Mouse (Mus musculus) thymus, adult 2 months (tissue): ENCODE data around the gene AI661453. TPM values are rescaled to one million over a fixed set of nuclear protein-coding genes. Genes with fewer than 3 reads are reported as not detected.

Experiments
- DNase-seq: peaks from one replicate; pipeline ENCODE4 v3.0.0; 2021
- H3K27ac ChIP-seq: fragments of 200-500 bp; 2 replicates; pipeline ENCODE4 v1.5.1; 2012; ENCODE audit warnings: low read length, control low read depth; ENCODE audit not compliant: control insufficient read depth, insufficient read depth
- H3K27me3 ChIP-seq: fragments of 200-500 bp; 2 replicates; pipeline ENCODE4 v1.6.1; 2012; ENCODE audit warnings: mild to moderate bottlenecking, low read length, moderate library complexity, mixed read lengths; ENCODE audit not compliant: control insufficient read depth, insufficient read depth
- H3K36me3 ChIP-seq: fragments of 200-500 bp; 2 replicates; pipeline ENCODE4 v1.6.1; 2012; ENCODE audit warnings: mild to moderate bottlenecking, low read length, moderate library complexity; ENCODE audit not compliant: control insufficient read depth, insufficient read depth
- H3K4me1 ChIP-seq: fragments of 200-500 bp; replicated peaks from 2 replicates; pipeline ENCODE4 v1.6.1; 2012; ENCODE audit warnings: low read length; ENCODE audit not compliant: control insufficient read depth, insufficient read depth
- H3K4me3 ChIP-seq: fragments of 200-500 bp; 2 replicates; pipeline ENCODE4 v1.5.1; 2012; ENCODE audit warnings: mild to moderate bottlenecking, low read length, control low read depth, moderate library complexity; ENCODE audit not compliant: control insufficient read depth, insufficient read depth
- CTCF ChIP-seq: fragments of 200-500 bp; IDR thresholded peaks from 2 replicates; pipeline ENCODE4 v1.5.1; 2012; ENCODE audit warnings: mild to moderate bottlenecking, control low read depth, low read length, moderate library complexity, borderline replicate concordance; ENCODE audit not compliant: control insufficient read depth, poor library complexity, insufficient read depth; ENCODE audit errors: extremely low read depth
- POLR2A ChIP-seq: fragments of 200-500 bp; IDR thresholded peaks from 2 replicates; pipeline ENCODE4 v1.6.1; 2012; ENCODE audit warnings: mild to moderate bottlenecking, low read length, control low read depth, moderate library complexity; ENCODE audit not compliant: control insufficient read depth, poor library complexity, insufficient read depth; ENCODE audit errors: extremely low read depth
- WGBS: fragments of 180-500 bp; shearing (Covaris S2); methylation state at CpG from one replicate; pipeline ENCODE4 v1.1.7; 2018; 5-methylcytosine and 5-hydroxymethylcytosine counted together
- polyA plus RNA-seq: library from polyadenylated mRNA; depleted of rRNA; stranded (reverse); fragments of >200 nt; gene quantifications from 2 replicates; pipeline ENCODE4 v1.2.3, GENCODE M21; 2012

The AI661453 gene
- polyA plus RNA-seq, 1 experiment: 1.6 TPM

GRCm38 (mm10) chr17:47479887-47480286 lies 43.5 kb downstream of the AI661453 start:
- no peak for TF ChIP-seq CTCF

DNA sequence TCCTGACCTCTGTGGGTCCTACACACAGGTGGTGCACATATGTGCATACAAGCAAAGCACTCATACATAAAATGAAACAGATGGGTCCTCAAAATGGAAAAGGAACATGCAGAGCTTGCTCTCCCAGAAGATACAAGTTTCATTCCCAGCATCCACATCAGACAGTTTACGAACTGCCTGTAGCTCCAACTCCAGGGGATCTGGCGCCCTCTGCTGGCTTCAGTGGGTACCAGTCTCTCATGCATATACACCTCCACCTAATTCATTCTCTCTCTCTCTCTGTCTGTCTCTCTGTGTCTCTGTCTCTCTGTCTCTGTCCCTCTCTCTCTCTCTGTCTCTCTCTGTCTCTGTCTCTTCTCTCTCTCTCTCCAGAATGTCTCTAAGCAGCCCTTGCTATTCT lies 46.0 kb downstream of the AI661453 start:
- WGBS: 45% methylated on average over 2 of the region's 2 CpGs
- no peaks in the 10 kb centered on the region for H3K36me3 ChIP-seq
- no peaks in the 10 kb centered on the region for H3K27me3 ChIP-seq
- H3K27ac ChIP-seq: no peak overlapping the region
- peaks cover 20% of the 10 kb centered on the region for H3K4me1 ChIP-seq
- H3K4me3 ChIP-seq: no peak overlapping the region
- DNase-seq: peak; percentile 64
- no peak for TF ChIP-seq CTCF
- no peak for TF ChIP-seq POLR2A

More at GRCm38 (mm10) chr17:47479887-47480286, 43.5 kb downstream of the AI661453 start:
- Histone ChIP-seq H3K36me3 (no peaks in the 10 kb centered on the region), H3K4me3 (no peak overlapping the region), H3K4me1 (0 out of 2 replicates have a peak, but pooled peaks cover 4% of the 10 kb centered on the region), H3K27me3 (no peaks in the 10 kb centered on the region), H3K27ac (no peak overlapping the region)
- no peak for DNase-seq
- WGBS: 73% methylated on average over 3 of the region's 3 CpGs

DNA sequence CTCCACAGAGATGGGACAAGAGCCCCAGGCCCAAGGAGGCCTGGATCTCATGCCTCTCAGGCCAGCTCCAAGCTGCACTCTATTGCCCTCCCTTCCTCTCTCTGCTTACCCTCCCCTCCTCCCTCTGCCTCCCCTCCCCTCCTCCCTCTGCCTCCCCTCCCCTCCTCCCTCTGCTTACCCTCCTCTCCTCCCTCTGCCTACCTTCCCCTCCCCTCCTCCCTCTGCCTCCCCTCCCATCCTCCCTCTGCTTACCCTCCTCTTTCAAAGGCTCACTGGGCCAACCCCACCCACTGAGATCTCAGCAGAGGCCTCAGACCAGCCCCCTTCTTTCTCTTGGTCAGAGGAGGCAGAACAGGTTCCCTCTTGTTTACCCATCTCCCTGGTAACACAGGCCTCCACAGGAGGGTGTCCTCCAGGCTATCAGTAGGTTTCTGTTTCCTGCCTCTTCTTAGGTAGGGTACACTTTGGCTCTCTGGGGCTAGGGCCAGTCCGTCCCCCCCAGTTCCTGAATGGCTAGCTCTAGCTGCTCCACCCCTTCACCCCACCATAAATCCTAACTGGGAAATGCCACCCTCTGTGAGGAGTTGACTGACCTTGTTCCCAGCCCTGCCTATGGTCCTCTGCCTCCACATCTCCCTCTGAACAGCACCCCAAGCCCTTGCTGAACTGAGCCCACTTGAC lies 48.0 kb downstream of the AI661453 start:
- Histone ChIP-seq H3K4me1 (peaks cover 20% of the 10 kb centered on the region), H3K36me3 (peaks cover 9% of the 10 kb centered on the region), H3K4me3 (no peak overlapping the region), H3K27ac (no peak overlapping the region), H3K27me3 (no peaks in the 10 kb centered on the region)
- DNase-seq: no peak
- 68% methylated on average over 1 of the region's 1 CpGs for WGBS
- TF ChIP-seq POLR2A (no peak), CTCF (no peak)

DNA sequence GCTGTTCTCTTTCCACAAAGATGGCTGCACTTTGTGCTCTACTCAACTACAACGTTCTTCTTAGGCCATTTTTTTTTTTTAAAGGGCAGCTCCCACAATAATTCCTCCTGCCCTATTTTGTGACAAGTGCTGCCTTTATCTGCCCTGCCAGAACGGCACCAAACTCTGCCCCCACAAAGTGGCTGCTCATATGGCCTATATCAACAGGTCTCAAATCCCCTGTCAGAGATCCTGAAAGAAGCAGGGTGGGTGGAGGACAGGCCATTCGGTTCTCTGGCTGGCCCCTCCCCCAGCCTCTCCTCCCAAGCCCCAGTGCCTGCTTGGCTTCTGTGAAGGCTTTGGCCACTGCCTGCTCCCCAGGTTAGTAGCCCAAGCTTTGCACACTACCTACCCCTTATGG lies 48.6 kb downstream of the AI661453 start:
- WGBS: 54% methylated on average over 3 of the region's 3 CpGs
- peaks cover 15% of the 10 kb centered on the region for H3K36me3 ChIP-seq
- TF ChIP-seq CTCF (no peak), POLR2A (no peak)
- H3K27me3 ChIP-seq: no peaks in the 10 kb centered on the region
- DNase-seq: no peak
- H3K27ac ChIP-seq: no peak overlapping the region
- peaks cover 20% of the 10 kb centered on the region for H3K4me1 ChIP-seq
- H3K4me3 ChIP-seq: no peak overlapping the region

- DNase-seq: no peak
- 94% methylated on average over 3 of the region's 3 CpGs for WGBS
- Histone ChIP-seq H3K36me3 (peaks cover 22% of the 10 kb centered on the region), H3K4me3 (no peak overlapping the region), H3K27ac (no peak overlapping the region; the same call in 1 of the 2 replicates), H3K4me1 (peaks cover 20% of the 10 kb centered on the region), H3K27me3 (no peaks in the 10 kb centered on the region)
- no peak for TF ChIP-seq POLR2A
- TF ChIP-seq CTCF: no peak
Measured at GRCm38 (mm10) chr17:47485791-47486190, 49.4 kb downstream of the AI661453 start.

DNA sequence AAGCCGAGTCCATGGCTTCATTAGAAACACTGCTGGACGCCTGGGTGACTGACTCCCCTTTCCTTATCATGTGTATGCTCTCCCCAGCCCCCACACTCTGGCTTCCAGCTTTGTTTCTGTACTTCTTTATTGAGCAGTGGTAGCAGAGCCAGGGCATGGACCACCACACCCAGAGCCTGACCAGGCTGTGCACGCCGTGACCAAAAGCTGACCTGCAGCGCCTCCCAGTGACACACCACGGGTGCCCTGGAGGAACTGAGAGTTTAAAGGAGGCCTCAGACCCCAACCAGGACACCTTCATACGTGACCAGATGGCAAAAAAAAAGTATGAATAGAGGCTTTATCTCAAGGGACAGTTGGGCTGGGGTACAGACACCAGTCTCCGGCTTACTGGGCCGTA lies 54.4 kb downstream of the AI661453 start:
- WGBS: 95% methylated on average over 9 of the region's 9 CpGs
- H3K4me3 ChIP-seq: no peak overlapping the region
- peaks cover 10% of the 10 kb centered on the region for H3K4me1 ChIP-seq
- no peak for DNase-seq
- peaks cover 56% of the 10 kb centered on the region for H3K36me3 ChIP-seq
- H3K27ac ChIP-seq: no peak overlapping the region
- H3K27me3 ChIP-seq: no peaks in the 10 kb centered on the region
- TF ChIP-seq CTCF: no peak
- no peak for TF ChIP-seq POLR2A

- Histone ChIP-seq H3K27me3 (no peaks in the 10 kb centered on the region), H3K4me1 (no peaks in the 10 kb centered on the region), H3K36me3 (peaks cover 70% of the 10 kb centered on the region), H3K4me3 (no peak overlapping the region), H3K27ac (no peak overlapping the region)
- no peak for DNase-seq
- 91% methylated on average over 6 of the region's 6 CpGs for WGBS
- TF ChIP-seq CTCF (no peak), POLR2A (no peak)
Measured at GRCm38 (mm10) chr17:47492731-47493130, 56.3 kb downstream of the AI661453 start.
